Mouse (Mus musculus) heart, embryonic 10.5 days (tissue): ENCODE results near the gene Rrad. TPM values are rescaled to one million over a fixed set of nuclear protein-coding genes. Genes with fewer than 3 reads are reported as not detected.

Experiments
- DNase-seq: peaks from one replicate; pipeline ENCODE4 v3.0.0-alpha.2; 2017; ENCODE audit warnings: low spot score
- H3K27ac ChIP-seq: fragments of 300-500 bp; sonication (generic); 2 replicates; pipeline ENCODE4 v1.5.1; 2016; ENCODE audit warnings: mild to moderate bottlenecking
- H3K27me3 ChIP-seq: fragments of 300-500 bp; sonication (generic); 2 replicates; pipeline ENCODE4 v1.6.1; 2016; ENCODE audit warnings: mild to moderate bottlenecking; ENCODE audit not compliant: poor library complexity, insufficient read depth, severe bottlenecking
- H3K36me3 ChIP-seq: fragments of 300-500 bp; sonication (generic); 2 replicates; pipeline ENCODE4 v1.6.1; 2016; ENCODE audit warnings: mild to moderate bottlenecking, moderate library complexity
- H3K4me1 ChIP-seq: fragments of 300-500 bp; sonication (generic); 2 replicates; pipeline ENCODE4 v1.6.1; 2016; ENCODE audit warnings: mild to moderate bottlenecking
- H3K4me3 ChIP-seq: fragments of 300-500 bp; sonication (generic); 2 replicates; pipeline ENCODE4 v1.5.1; 2016; ENCODE audit warnings: mild to moderate bottlenecking, moderate library complexity
- H3K9me3 ChIP-seq: fragments of 300-500 bp; sonication (generic); 2 replicates; pipeline ENCODE4 v1.6.1; 2016; ENCODE audit warnings: mild to moderate bottlenecking, moderate library complexity
- WGBS: fragments of 180-500 bp; shearing (Covaris S2); methylation state at CpG from one replicate; pipeline ENCODE4 v1.1.7; 2016; 5-methylcytosine and 5-hydroxymethylcytosine counted together
- polyA plus RNA-seq: library from polyadenylated mRNA; unstranded; fragments of >200 nt; fragmentation: Nextera tagmentation; extraction: Ambion mirVana; gene quantifications from 2 replicates; pipeline ENCODE4 v1.2.1, GENCODE M21; 2016

The Rrad gene
- polyA plus RNA-seq, 1 experiment from 2014 or later = 200 TPM

GRCm38 (mm10) chr8:104631975-104632374 lies 848 bp upstream of the Rrad start:
- Histone ChIP-seq H3K27ac (peak overlapping the region; percentile 93), H3K4me1 (peaks cover 54% of the 10 kb centered on the region), H3K36me3 (peaks cover 47% of the 10 kb centered on the region), H3K4me3 (peak overlapping the region; percentile 79), H3K27me3 (peaks cover 20% of the 10 kb centered on the region; the same call in 1 of the 2 replicates), H3K9me3 (no peaks in the 10 kb centered on the region)
- no peak for DNase-seq
- WGBS = 19% methylated on average over 5 of the region's 5 CpGs

DNA sequence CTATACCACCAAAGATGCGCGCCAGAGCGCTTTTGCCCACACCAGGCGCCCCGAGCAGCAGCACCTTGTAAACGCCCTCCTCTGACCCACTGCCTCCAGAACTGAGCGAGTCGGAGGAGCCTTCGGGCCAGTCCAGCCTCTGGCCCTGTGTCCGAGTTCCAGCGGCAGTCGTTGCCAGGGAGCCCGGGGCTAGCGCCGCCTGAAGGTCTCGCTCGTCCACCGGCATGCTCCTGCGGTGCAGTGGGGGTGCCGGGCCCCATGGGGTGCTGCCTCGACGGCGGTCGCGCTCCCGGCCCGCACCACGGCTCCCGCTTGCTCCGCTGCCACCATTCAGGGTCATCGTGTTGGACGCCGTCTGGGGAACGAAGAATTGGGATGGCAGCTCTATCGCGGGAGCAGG lies 553 bp downstream of the Rrad start:
- Histone ChIP-seq H3K27ac (peak overlapping the region; percentile 93), H3K4me1 (peaks cover 54% of the 10 kb centered on the region), H3K4me3 (peak overlapping the region; percentile 79), H3K9me3 (no peaks in the 10 kb centered on the region), H3K27me3 (peaks cover 20% of the 10 kb centered on the region; the same call in 1 of the 2 replicates), H3K36me3 (peaks cover 40% of the 10 kb centered on the region)
- WGBS = 2% methylated on average over 36 of the region's 36 CpGs
- no peak for DNase-seq

GRCm38 (mm10) chr8:104630111-104630479 lies 1.0 kb downstream of the Rrad start:
- Histone ChIP-seq H3K36me3 (peaks cover 36% of the 10 kb centered on the region), H3K9me3 (no peaks in the 10 kb centered on the region), H3K4me1 (peaks cover 58% of the 10 kb centered on the region), H3K27ac (peak overlapping the region; percentile 93), H3K4me3 (peak overlapping the region; percentile 79), H3K27me3 (peaks cover 20% of the 10 kb centered on the region; the same call in 1 of the 2 replicates)
- no peak for DNase-seq
- 16% methylated on average over 8 of the region's 8 CpGs for WGBS

- Histone ChIP-seq H3K4me3 (peak overlapping the region; percentile 79), H3K27ac (peak overlapping the region; percentile 93), H3K9me3 (no peaks in the 10 kb centered on the region), H3K36me3 (peaks cover 30% of the 10 kb centered on the region), H3K27me3 (peaks cover 20% of the 10 kb centered on the region; the same call in 1 of the 2 replicates), H3K4me1 (peaks cover 63% of the 10 kb centered on the region)
- DNase-seq = no peak
- WGBS = 47% methylated on average over 22 of the region's 22 CpGs
These were observed 1.6 kb downstream of the Rrad start for GRCm38 (mm10) chr8:104629306-104630110.

DNA sequence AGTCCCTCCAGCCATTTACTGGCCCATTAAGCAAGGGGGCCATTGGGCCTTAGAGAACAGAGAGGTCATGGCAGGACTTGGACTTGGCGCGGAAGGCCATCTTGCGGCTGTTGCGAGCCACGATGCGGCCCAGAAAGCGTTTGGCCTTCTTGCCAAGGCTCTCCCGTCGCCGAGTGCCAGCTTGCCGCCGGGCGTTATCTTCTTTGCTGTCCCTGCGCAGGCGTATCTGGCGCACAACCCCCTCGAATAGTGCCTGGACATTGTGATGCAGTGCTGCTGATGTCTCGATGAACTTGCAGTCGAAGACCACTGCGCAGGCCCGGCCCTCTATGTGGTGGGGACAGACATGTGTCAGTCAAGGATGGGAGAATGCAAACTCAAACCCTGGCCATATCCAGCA lies 2.7 kb downstream of the Rrad start:
- Histone ChIP-seq H3K4me1 (peaks cover 71% of the 10 kb centered on the region), H3K36me3 (peaks cover 27% of the 10 kb centered on the region), H3K4me3 (peak overlapping the region; percentile 79; the same call in 1 of the 2 replicates), H3K27ac (peak overlapping the region; percentile 67; the same call in 1 of the 2 replicates), H3K9me3 (no peaks in the 10 kb centered on the region), H3K27me3 (peaks cover 20% of the 10 kb centered on the region; the same call in 1 of the 2 replicates)
- 92% methylated on average over 21 of the region's 21 CpGs for WGBS
- DNase-seq = no peak

DNA sequence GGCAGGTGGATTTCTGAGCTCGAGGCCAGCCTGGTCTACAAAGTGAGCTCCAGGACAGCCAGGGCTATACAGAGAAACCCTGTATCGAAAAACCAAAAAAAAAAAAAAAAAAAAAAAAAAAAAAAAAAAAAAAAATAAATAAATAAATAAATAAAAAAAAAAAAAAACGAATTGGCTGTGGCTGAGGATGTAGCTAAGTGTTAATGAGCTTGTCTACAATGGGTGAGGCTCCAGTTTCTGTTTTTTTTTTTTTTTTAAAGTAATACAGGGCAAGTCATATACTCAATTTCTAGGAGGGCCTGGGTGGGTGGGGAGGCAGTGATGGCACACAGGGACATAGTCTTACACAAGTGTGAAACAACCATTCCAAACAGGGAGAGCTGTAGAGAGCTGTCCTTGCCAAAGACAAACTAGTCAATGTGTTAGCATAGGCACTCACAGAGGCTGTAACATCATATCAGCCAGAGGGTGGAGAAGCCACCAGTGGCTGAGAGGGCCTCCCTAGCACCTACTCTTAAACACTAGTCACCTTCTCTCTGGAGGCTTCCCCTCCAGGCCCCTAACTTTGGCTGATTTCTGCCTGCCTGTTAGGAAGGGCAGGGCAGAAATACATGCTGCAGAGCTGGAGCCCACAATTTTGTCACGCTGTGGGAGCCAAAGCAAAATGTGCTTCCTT lies 3.9 kb downstream of the Rrad start:
- H3K4me3 ChIP-seq = no peak overlapping the region; the same call in 1 of the 2 replicates
- WGBS = 69% methylated on average over 4 of the region's 4 CpGs
- peaks cover 27% of the 10 kb centered on the region for H3K36me3 ChIP-seq
- no peaks in the 10 kb centered on the region for H3K9me3 ChIP-seq
- H3K4me1 ChIP-seq = peaks cover 60% of the 10 kb centered on the region
- H3K27me3 ChIP-seq = peaks cover 20% of the 10 kb centered on the region; the same call in 1 of the 2 replicates
- DNase-seq = no peak
- H3K27ac ChIP-seq = peak overlapping the region; percentile 52; the same call in 1 of the 2 replicates

DNA sequence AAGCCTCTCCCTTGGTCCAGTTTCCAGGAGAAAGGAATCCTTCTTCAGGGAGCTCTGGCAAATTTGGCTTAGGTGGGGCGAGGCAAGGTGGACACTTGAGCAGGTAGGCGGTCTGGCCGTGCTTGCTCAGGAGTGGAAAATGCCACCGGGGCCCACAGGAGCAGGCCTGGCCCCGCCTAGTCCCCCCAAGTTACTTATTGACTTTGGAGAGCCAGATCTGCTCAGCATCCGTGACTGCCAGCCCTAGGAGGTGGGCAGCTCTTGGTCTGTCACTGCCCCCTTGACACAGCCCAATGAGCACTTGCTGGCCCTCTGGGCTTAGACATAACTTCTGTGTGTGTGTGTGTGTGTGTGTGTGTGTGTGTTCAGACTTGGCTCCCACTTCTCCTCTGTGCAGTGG lies 7.0 kb downstream of the Rrad start, which contains the start of gene Cdh16:
TSS of gene Cdh16 (minus strand) at position 236 of the 400 bp plus-strand sequence.
- no peak for DNase-seq

GRCm38 (mm10) chr8:104620765-104621164 lies 10.4 kb downstream of the Rrad start:
- H3K9me3 ChIP-seq = no peaks in the 10 kb centered on the region
- 58% methylated on average over 5 of the region's 5 CpGs for WGBS
- no peaks in the 10 kb centered on the region for H3K27me3 ChIP-seq
- peaks cover 24% of the 10 kb centered on the region; the same call in 1 of the 2 replicates for H3K4me1 ChIP-seq
- DNase-seq = no peak
- no peaks in the 10 kb centered on the region for H3K36me3 ChIP-seq
- H3K27ac ChIP-seq = no peak overlapping the region
- no peak overlapping the region for H3K4me3 ChIP-seq

More for the DNA sequence above, 7.0 kb downstream of the Rrad start, which contains the start of gene Cdh16:
- peaks cover 18% of the 10 kb centered on the region for H3K36me3 ChIP-seq
- no peaks in the 10 kb centered on the region for H3K27me3 ChIP-seq
- H3K9me3 ChIP-seq = no peaks in the 10 kb centered on the region
- H3K27ac ChIP-seq = peak within 1 kb of the TSS; percentile 75
- no peak within 1 kb of the TSS for H3K4me3 ChIP-seq
- WGBS = 69% methylated on average over 6 of the region's 6 CpGs
- H3K4me1 ChIP-seq = peaks cover 39% of the 10 kb centered on the region

DNA sequence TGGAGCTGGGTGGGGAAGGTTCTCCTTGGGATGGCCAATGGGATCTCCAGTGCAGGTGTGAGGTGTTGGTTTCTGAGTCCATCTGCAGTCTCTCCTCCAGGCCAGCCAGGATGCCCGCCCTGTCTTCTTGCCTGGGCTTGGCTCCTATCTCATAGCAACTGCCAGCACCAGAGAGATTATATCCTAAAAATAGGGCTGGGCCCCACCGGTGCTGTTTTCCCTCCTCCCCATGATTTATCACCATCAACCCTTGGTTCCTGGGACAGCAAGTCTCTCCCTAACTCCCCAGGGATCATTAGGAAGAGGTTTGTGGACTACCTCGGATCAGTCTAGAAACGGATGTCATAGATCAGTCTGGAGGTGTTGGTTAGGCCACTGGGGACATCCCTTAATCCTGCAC lies 18.0 kb downstream of the Rrad start:
- DNase-seq = no peak
- Histone ChIP-seq H3K36me3 (no peaks in the 10 kb centered on the region), H3K4me3 (no peak overlapping the region), H3K27me3 (no peaks in the 10 kb centered on the region), H3K4me1 (peaks cover 58% of the 10 kb centered on the region), H3K27ac (peak overlapping the region; percentile 92), H3K9me3 (no peaks in the 10 kb centered on the region)
- 42% methylated on average over 4 of the region's 4 CpGs for WGBS

DNA sequence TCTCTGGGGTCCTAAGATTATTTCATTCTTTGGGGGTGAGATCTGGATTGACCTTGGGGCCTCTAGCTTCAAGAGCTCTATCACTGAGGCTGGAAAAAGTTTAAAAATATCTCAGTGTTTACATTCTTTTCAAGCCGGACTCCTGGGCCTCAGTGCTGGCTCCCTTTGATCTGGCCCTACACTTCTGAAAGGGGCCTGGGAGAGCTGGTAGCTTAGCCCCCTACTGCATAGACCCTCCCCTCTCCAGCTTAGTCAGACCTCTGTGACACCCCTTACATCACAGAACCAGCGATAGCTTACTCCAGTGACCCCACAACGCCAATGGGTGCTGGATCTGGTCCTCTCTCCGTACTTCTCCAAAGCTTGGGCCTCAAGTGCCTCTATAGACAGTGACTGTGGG lies 19.5 kb downstream of the Rrad start:
- DNase-seq = no peak
- no peaks in the 10 kb centered on the region for H3K27me3 ChIP-seq
- peaks cover 72% of the 10 kb centered on the region for H3K4me1 ChIP-seq
- no peak overlapping the region for H3K4me3 ChIP-seq
- H3K9me3 ChIP-seq = no peaks in the 10 kb centered on the region
- 28% methylated on average over 4 of the region's 4 CpGs for WGBS
- H3K36me3 ChIP-seq = no peaks in the 10 kb centered on the region
- H3K27ac ChIP-seq = peak overlapping the region; percentile 92

GRCm38 (mm10) chr8:104610185-104610766 lies 20.9 kb downstream of the Rrad start:
- Histone ChIP-seq H3K36me3 (no peaks in the 10 kb centered on the region), H3K4me1 (peaks cover 85% of the 10 kb centered on the region), H3K4me3 (peak overlapping the region; percentile 41), H3K27me3 (no peaks in the 10 kb centered on the region), H3K27ac (peak overlapping the region; percentile 92), H3K9me3 (no peaks in the 10 kb centered on the region)
- WGBS = 40% methylated on average over 12 of the region's 12 CpGs
- DNase-seq = peak; percentile 91

GRCm38 (mm10) chr8:104609222-104609621 lies 21.9 kb downstream of the Rrad start:
- no peaks in the 10 kb centered on the region for H3K9me3 ChIP-seq
- peaks cover 86% of the 10 kb centered on the region for H3K4me1 ChIP-seq
- no peaks in the 10 kb centered on the region for H3K27me3 ChIP-seq
- H3K4me3 ChIP-seq = peak overlapping the region; percentile 41
- WGBS = 49% methylated on average over 8 of the region's 8 CpGs
- H3K27ac ChIP-seq = peak overlapping the region; percentile 92
- peak; percentile 89 for DNase-seq
- no peaks in the 10 kb centered on the region for H3K36me3 ChIP-seq
